12 mouse cellular contexts compared by ENCODE assay signal in the genomic region with DNA sequence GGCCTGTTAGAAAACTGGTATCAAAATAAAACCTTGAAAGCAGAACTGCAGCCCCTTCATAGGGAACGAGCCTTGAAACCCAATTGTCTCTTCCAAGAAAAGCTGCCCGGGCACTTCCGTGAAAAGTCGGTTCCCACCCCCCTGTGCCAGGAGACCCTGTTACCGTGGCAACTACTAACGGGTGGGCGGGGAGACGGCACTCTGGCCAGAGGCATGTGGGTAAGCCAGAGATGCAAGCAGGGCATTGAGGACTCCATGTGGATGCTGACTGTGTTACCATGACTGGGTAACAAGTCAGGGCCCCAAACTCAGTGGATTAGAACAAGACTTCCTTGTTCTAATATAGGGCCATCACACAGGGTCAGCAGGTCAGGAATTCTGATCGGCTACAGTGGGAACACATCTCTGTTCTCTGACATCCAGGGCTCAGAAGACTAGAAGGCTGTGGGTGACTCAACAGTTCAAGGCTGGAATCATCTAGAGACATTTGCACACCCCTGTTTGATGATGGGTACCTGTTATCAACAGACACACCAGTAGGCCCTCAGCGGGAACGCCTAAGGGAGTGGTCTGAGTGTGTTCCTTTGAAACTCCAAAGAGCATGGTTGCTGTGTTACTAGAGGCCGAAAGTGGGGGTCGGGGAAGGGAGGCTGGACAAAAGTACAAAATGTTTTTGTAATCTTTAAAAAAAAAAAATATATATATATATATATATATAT.
A peak's percentile ranks its signal among the peaks of the same experiment; 100 is the strongest.
DNase-seq lines count a peak whose midpoint lies in the region; ATAC-seq lines count a peak whose summit lies in the region.
"Had no signal": no experiment of that assay in that cellular context is flagged by ENCODE, and none has a peak within 500 bp of the region (broad histone marks: within the 10 kb centered on the region; RNA-seq: fewer than 3 reads in every experiment).

No protein-coding gene starts in this region.

- peak; percentile 80 for ATAC-seq in forebrain, embryonic 15.5 days (replicated peaks)
- peak; percentile 95 for ATAC-seq in liver, embryonic 16.5 days (ENCODE audit: low read depth)
- no peak for ATAC-seq in inflammation-experienced regulatory T-cells, adult 6 months

- no peak overlapping the region for H3K27ac ChIP-seq in forebrain, embryonic 15.5 days (replicated peaks)
- peak overlapping the region; percentile 64 for H3K27ac ChIP-seq in liver, embryonic 16.5 days (ENCODE audit: low read length)
- H3K27ac ChIP-seq: stomach, postnatal 0 days had no signal

- peaks cover 24% of the 10 kb centered on the region for H3K4me1 ChIP-seq in forebrain, embryonic 15.5 days
- H3K4me1 ChIP-seq in liver, embryonic 16.5 days (ENCODE audit: control insufficient read depth, low read depth, low read length), result peaks cover 3% of the 10 kb centered on the region; the same call in 1 of the 2 replicates

- H3K36me3 ChIP-seq in forebrain, embryonic 15.5 days, result no peaks in the 10 kb centered on the region
- no peaks in the 10 kb centered on the region for H3K36me3 ChIP-seq in liver, embryonic 16.5 days (ENCODE audit: control insufficient read depth, insufficient read depth)

- no peaks in the 10 kb centered on the region for H3K9me3 ChIP-seq in forebrain, embryonic 15.5 days
- no peaks in the 10 kb centered on the region for H3K9me3 ChIP-seq in liver, embryonic 16.5 days (replicated peaks; ENCODE audit: control insufficient read depth, low read length)

- peak; percentile 28 for DNase-seq in right cerebral cortex, postnatal 14 days
- DNase-seq in right cerebral cortex, postnatal 36 days (ENCODE audit: low spot score in 2 of 2), result no peak
- peak; percentile 76 for DNase-seq in retina, postnatal 1 day
- DNase-seq in ovary, adult 18-20 months (ENCODE audit: low spot score), result no peak
- DNase-seq in adipocyte (ENCODE audit: low spot score), result no peak
- DNase-seq: adrenal gland, postnatal 25 days; kidney, postnatal 10 days; lung, adult 18-20 months had no signal

- no peak overlapping the region for H3K4me3 ChIP-seq in forebrain, embryonic 15.5 days
- no peak overlapping the region for H3K4me3 ChIP-seq in liver, embryonic 16.5 days (ENCODE audit: low read depth, low read length)

- 39% methylated on average over 13 of the region's 13 CpGs for WGBS in forebrain, embryonic 15.5 days
- WGBS in liver, embryonic 16.5 days (ENCODE audit: insufficient replicate concordance), result 49% methylated on average over 13 of the region's 13 CpGs

- H3K4me2 ChIP-seq in forebrain, embryonic 15.5 days (replicated peaks), result no peak overlapping the region
- H3K4me2 ChIP-seq in liver, embryonic 16.5 days (ENCODE audit: low read depth, low read length), result 0 out of 2 replicates have a peak overlapping the region, but pooled peaks have one; percentile 13

- no peaks in the 10 kb centered on the region for H3K27me3 ChIP-seq in forebrain, embryonic 15.5 days
- no peaks in the 10 kb centered on the region for H3K27me3 ChIP-seq in liver, embryonic 16.5 days (ENCODE audit: control insufficient read depth, insufficient read depth, low read depth, low read length)

- no peak overlapping the region for H3K9ac ChIP-seq in forebrain, embryonic 15.5 days (replicated peaks)
- H3K9ac ChIP-seq in liver, embryonic 16.5 days (ENCODE audit: low read depth, low read length), result no peak overlapping the region

Comparison
In these comparisons a context has a peak if more than half of its experiments do, and no peak if none do; other contexts are left out.
1. DNase-seq: peak in right cerebral cortex, postnatal 14 days (single experiment) and retina, postnatal 1 day (single experiment); none in right cerebral cortex, postnatal 36 days (0 of 2), ovary, adult 18-20 months (single experiment) and adipocyte (single experiment).